Mouse (Mus musculus): ENCODE measurements around the gene Tmem11. TPM values are rescaled to one million over a fixed set of nuclear protein-coding genes. Genes with fewer than 3 reads are reported as not detected.
A peak's percentile ranks its signal among the peaks of the same experiment; 100 is the strongest.
"Not testable (repeated sequence)": the region's sequence is repeated elsewhere in the genome, so short reads cannot be mapped to it uniquely, and the experiment has no call there.

The Tmem11 gene
- polyA plus RNA-seq, 1 experiment: 1.8 TPM

GRCm38 (mm10) chr11:60895915-60896314 lies 16.8 kb upstream of the Tmem11 start:
- Histone ChIP-seq H3K27me3 (ENCODE audit: control insufficient read depth) (peaks cover 14% of the 10 kb centered on the region), H3K36me3 (ENCODE audit: control insufficient read depth) (no peaks in the 10 kb centered on the region), H3K4me3 (replicated peaks) (no peak overlapping the region), H3K4me1 (ENCODE audit: control insufficient read depth) (no peaks in the 10 kb centered on the region; the same call in none of the 2 replicates), H3K9me3 (ENCODE audit: control insufficient read depth, low read length) (no peaks in the 10 kb centered on the region)
- TF ChIP-seq GATA1 (IDR thresholded peaks at IDR 0.05; ENCODE audit: low read length) (no peak), TAL1 (IDR thresholded peaks at IDR 0.05; ENCODE audit: low read length) (no peak)

GRCm38 (mm10) chr11:60890744-60891143 lies 11.7 kb upstream of the Tmem11 start:
- Histone ChIP-seq H3K9me3 (ENCODE audit: control insufficient read depth, low read length) (no peaks in the 10 kb centered on the region), H3K4me1 (ENCODE audit: control insufficient read depth) (no peaks in the 10 kb centered on the region; the same call in 1 of the 2 replicates), H3K27me3 (ENCODE audit: control insufficient read depth) (peaks cover 2% of the 10 kb centered on the region; the same call in 1 of the 2 replicates), H3K4me3 (replicated peaks) (no peak overlapping the region), H3K36me3 (ENCODE audit: control insufficient read depth) (no peaks in the 10 kb centered on the region)
- TF ChIP-seq GATA1 (IDR thresholded peaks at IDR 0.05; ENCODE audit: low read length): no peak
- no peak for TF ChIP-seq TAL1 (IDR thresholded peaks at IDR 0.05; ENCODE audit: low read length)

- no peak for TF ChIP-seq GATA1 (IDR thresholded peaks at IDR 0.05; ENCODE audit: low read length)
- TF ChIP-seq TAL1 (IDR thresholded peaks at IDR 0.05; ENCODE audit: low read length): no peak
- Histone ChIP-seq H3K9me3 (ENCODE audit: control insufficient read depth, low read length) (no peaks in the 10 kb centered on the region), H3K27me3 (ENCODE audit: control insufficient read depth) (peaks cover 2% of the 10 kb centered on the region; the same call in 1 of the 2 replicates), H3K4me1 (ENCODE audit: control insufficient read depth) (no peaks in the 10 kb centered on the region; the same call in 1 of the 2 replicates), H3K36me3 (ENCODE audit: control insufficient read depth) (no peaks in the 10 kb centered on the region), H3K4me3 (replicated peaks) (no peak overlapping the region)
Observed at GRCm38 (mm10) chr11:60890286-60890685, 11.2 kb upstream of the Tmem11 start.

GRCm38 (mm10) chr11:60889861-60890260 lies 10.8 kb upstream of the Tmem11 start:
- no peak for TF ChIP-seq GATA1 (IDR thresholded peaks at IDR 0.05; ENCODE audit: low read length)
- TF ChIP-seq TAL1 (IDR thresholded peaks at IDR 0.05; ENCODE audit: low read length): no peak
- no peaks in the 10 kb centered on the region for H3K9me3 ChIP-seq (ENCODE audit: control insufficient read depth, low read length)
- no peaks in the 10 kb centered on the region; the same call in 1 of the 2 replicates for H3K4me1 ChIP-seq (ENCODE audit: control insufficient read depth)
- H3K4me3 ChIP-seq (replicated peaks): no peak overlapping the region
- H3K27me3 ChIP-seq (ENCODE audit: control insufficient read depth): peaks cover 2% of the 10 kb centered on the region; the same call in 1 of the 2 replicates
- no peaks in the 10 kb centered on the region for H3K36me3 ChIP-seq (ENCODE audit: control insufficient read depth)

- not testable (repeated sequence) for H3K36me3 ChIP-seq (ENCODE audit: control insufficient read depth); H3K4me1 ChIP-seq (ENCODE audit: control insufficient read depth); H3K4me3 ChIP-seq (replicated peaks); H3K27me3 ChIP-seq (ENCODE audit: control insufficient read depth); H3K9me3 ChIP-seq (ENCODE audit: control insufficient read depth, low read length)
Observed at GRCm38 (mm10) chr11:60886986-60887385, 7.9 kb upstream of the Tmem11 start.

GRCm38 (mm10) chr11:60882386-60882785 lies 3.3 kb upstream of the Tmem11 start:
- Histone ChIP-seq H3K36me3 (ENCODE audit: control insufficient read depth) (peaks cover 6% of the 10 kb centered on the region), H3K4me1 (ENCODE audit: control insufficient read depth) (peaks cover 23% of the 10 kb centered on the region), H3K9me3 (ENCODE audit: control insufficient read depth, low read length) (no peaks in the 10 kb centered on the region), H3K4me3 (replicated peaks) (no peak overlapping the region), H3K27me3 (ENCODE audit: control insufficient read depth) (no peaks in the 10 kb centered on the region)
- TF ChIP-seq GATA1 (IDR thresholded peaks at IDR 0.05; ENCODE audit: low read length) (no peak), TAL1 (IDR thresholded peaks at IDR 0.05; ENCODE audit: low read length) (no peak)

GRCm38 (mm10) chr11:60880559-60880958 lies 1.5 kb upstream of the Tmem11 start:
- no peak for TF ChIP-seq GATA1 (IDR thresholded peaks at IDR 0.05; ENCODE audit: low read length)
- TF ChIP-seq TAL1 (IDR thresholded peaks at IDR 0.05; ENCODE audit: low read length): no peak
- no peak overlapping the region for H3K4me3 ChIP-seq (replicated peaks)
- H3K27me3 ChIP-seq (ENCODE audit: control insufficient read depth): no peaks in the 10 kb centered on the region
- H3K9me3 ChIP-seq (ENCODE audit: control insufficient read depth, low read length): no peaks in the 10 kb centered on the region
- H3K4me1 ChIP-seq (ENCODE audit: control insufficient read depth): peaks cover 41% of the 10 kb centered on the region
- H3K36me3 ChIP-seq (ENCODE audit: control insufficient read depth): peaks cover 17% of the 10 kb centered on the region

- Histone ChIP-seq H3K36me3 (ENCODE audit: control insufficient read depth) (peaks cover 28% of the 10 kb centered on the region), H3K27me3 (ENCODE audit: control insufficient read depth) (no peaks in the 10 kb centered on the region), H3K4me3 (replicated peaks) (peak overlapping the region; percentile 100), H3K4me1 (ENCODE audit: control insufficient read depth) (peaks cover 53% of the 10 kb centered on the region), H3K9me3 (ENCODE audit: control insufficient read depth, low read length) (no peaks in the 10 kb centered on the region)
- TF ChIP-seq GATA1 (IDR thresholded peaks at IDR 0.05; ENCODE audit: low read length) (no peak), TAL1 (IDR thresholded peaks at IDR 0.05; ENCODE audit: low read length) (no peak)
Observed at GRCm38 (mm10) chr11:60879423-60879822, 351 bp upstream of the Tmem11 start.

- TF ChIP-seq GATA1 (IDR thresholded peaks at IDR 0.05; ENCODE audit: low read length) (no peak), TAL1 (IDR thresholded peaks at IDR 0.05; ENCODE audit: low read length) (no peak)
- Histone ChIP-seq H3K4me1 (ENCODE audit: control insufficient read depth) (peaks cover 62% of the 10 kb centered on the region), H3K36me3 (ENCODE audit: control insufficient read depth) (peaks cover 36% of the 10 kb centered on the region), H3K4me3 (replicated peaks) (peak overlapping the region; percentile 100), H3K27me3 (ENCODE audit: control insufficient read depth) (no peaks in the 10 kb centered on the region), H3K9me3 (ENCODE audit: control insufficient read depth, low read length) (no peaks in the 10 kb centered on the region)
Observed at GRCm38 (mm10) chr11:60878056-60878612, 938 bp downstream of the Tmem11 start.

GRCm38 (mm10) chr11:60873101-60873500 lies 6.0 kb downstream of the Tmem11 start:
- Histone ChIP-seq H3K4me3 (replicated peaks) (no peak overlapping the region), H3K9me3 (ENCODE audit: control insufficient read depth, low read length) (no peaks in the 10 kb centered on the region), H3K4me1 (ENCODE audit: control insufficient read depth) (peaks cover 58% of the 10 kb centered on the region), H3K36me3 (ENCODE audit: control insufficient read depth) (peaks cover 69% of the 10 kb centered on the region), H3K27me3 (ENCODE audit: control insufficient read depth) (no peaks in the 10 kb centered on the region)
- TF ChIP-seq TAL1 (IDR thresholded peaks at IDR 0.05; ENCODE audit: low read length) (no peak), GATA1 (IDR thresholded peaks at IDR 0.05; ENCODE audit: low read length) (no peak)
